Mouse (Mus musculus) urinary bladder, postnatal 4 days (tissue): ENCODE results near the gene Rbm25.
A peak's percentile ranks its signal among the peaks of the same experiment; 100 is the strongest.
"Not testable (repeated sequence)": the region's sequence is repeated elsewhere in the genome, so short reads cannot be mapped to it uniquely, and the experiment has no call there.

Source experiments
- DNase-seq, 2 experiments: peaks; one replicate each; pipeline ENCODE4 v3.0.0; 2021 to 2022; ENCODE audit warnings: low spot score in 2 of 2

Rbm25 gene

GRCm38 (mm10) chr12:83630936-83631335 is at the start of gene Rbm25:
Gene Rbm25, plus strand, starts transcription at chr12:83631236.
- DNase-seq = not testable (repeated sequence)

GRCm38 (mm10) chr12:83582106-83582505 is 48.9 kb upstream of the Rbm25 start:
- no peak for DNase-seq

- no peak for DNase-seq
Measured at GRCm38 (mm10) chr12:83582747-83583146, 48.3 kb upstream of the Rbm25 start.

GRCm38 (mm10) chr12:83586628-83587027 is 44.4 kb upstream of the Rbm25 start:
- no peak for DNase-seq

GRCm38 (mm10) chr12:83591754-83592501 is 39.1 kb upstream of the Rbm25 start:
- DNase-seq = no peak

GRCm38 (mm10) chr12:83594454-83595040 is 36.5 kb upstream of the Rbm25 start:
- DNase-seq = no peak

- no peak for DNase-seq
Measured at GRCm38 (mm10) chr12:83596191-83596954, 34.7 kb upstream of the Rbm25 start.

- DNase-seq = peak; percentile 91 to 93
Measured at GRCm38 (mm10) chr12:83597025-83597501, 34.0 kb upstream of the Rbm25 start, which contains the start of gene Zfyve1. Gene Zfyve1, minus strand, starts transcription at chr12:83597222.

- no peak for DNase-seq
Measured at GRCm38 (mm10) chr12:83597881-83598280, 33.2 kb upstream of the Rbm25 start.

- no peak for DNase-seq
Measured at GRCm38 (mm10) chr12:83602285-83602684, 28.8 kb upstream of the Rbm25 start.

GRCm38 (mm10) chr12:83606411-83606810 is 24.6 kb upstream of the Rbm25 start:
- not testable (repeated sequence) for DNase-seq

GRCm38 (mm10) chr12:83617261-83617660 is 13.8 kb upstream of the Rbm25 start:
- no peak for DNase-seq

- no peak for DNase-seq
Measured at GRCm38 (mm10) chr12:83618981-83619380, 12.1 kb upstream of the Rbm25 start.

GRCm38 (mm10) chr12:83620694-83621093 is 10.3 kb upstream of the Rbm25 start:
- not testable (repeated sequence) for DNase-seq

GRCm38 (mm10) chr12:83622031-83622755 is 8.8 kb upstream of the Rbm25 start:
- no peak for DNase-seq

GRCm38 (mm10) chr12:83624321-83624720 is 6.7 kb upstream of the Rbm25 start:
- DNase-seq = no peak

GRCm38 (mm10) chr12:83631743-83632679 is 975 bp downstream of the Rbm25 start:
- peak; percentile 93 to 95 for DNase-seq

GRCm38 (mm10) chr12:83632680-83633025 is 1.6 kb downstream of the Rbm25 start:
- DNase-seq = peak; percentile 50 to 60

- no peak for DNase-seq
Measured at GRCm38 (mm10) chr12:83633807-83634206, 2.8 kb downstream of the Rbm25 start.

GRCm38 (mm10) chr12:83641233-83641632 is 10.2 kb downstream of the Rbm25 start:
- no peak for DNase-seq

- no peak for DNase-seq
Measured at GRCm38 (mm10) chr12:83643116-83643515, 12.1 kb downstream of the Rbm25 start.
